Mouse (Mus musculus) ovary, adult 18-20 months (tissue): ENCODE results near the gene Esp36.
"Not testable (repeated sequence)": the region's sequence is repeated elsewhere in the genome, so short reads cannot be mapped to it uniquely, and the experiment has no call there.

Experiments
- DNase-seq: peaks from one replicate; pipeline ENCODE4 v3.0.0; 2022; ENCODE audit warnings: low spot score, mixed read lengths

Esp36 gene

DNA sequence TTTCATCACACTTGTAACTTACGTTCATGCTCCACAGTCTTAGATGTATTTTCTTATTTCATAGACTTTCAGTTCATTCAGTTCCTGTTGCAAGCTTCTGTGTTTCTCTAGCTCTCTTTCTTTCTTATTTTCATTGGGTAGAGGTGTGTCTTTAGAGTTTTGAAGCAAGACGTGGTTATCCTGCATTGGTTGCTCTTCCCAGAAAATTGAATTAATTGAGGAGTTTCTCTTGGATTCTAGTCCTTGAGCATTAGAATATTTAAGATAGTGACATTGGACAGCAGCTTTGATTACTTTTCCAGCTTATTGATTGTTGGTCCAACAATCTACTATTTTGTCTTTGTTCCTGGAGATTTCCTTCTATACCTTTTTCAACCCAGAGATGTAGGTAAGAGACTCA lies at the start of gene Esp36:
Esp36 (minus strand) TSS at position 101 of the 400 bp plus-strand sequence.
- no peak for DNase-seq

DNA sequence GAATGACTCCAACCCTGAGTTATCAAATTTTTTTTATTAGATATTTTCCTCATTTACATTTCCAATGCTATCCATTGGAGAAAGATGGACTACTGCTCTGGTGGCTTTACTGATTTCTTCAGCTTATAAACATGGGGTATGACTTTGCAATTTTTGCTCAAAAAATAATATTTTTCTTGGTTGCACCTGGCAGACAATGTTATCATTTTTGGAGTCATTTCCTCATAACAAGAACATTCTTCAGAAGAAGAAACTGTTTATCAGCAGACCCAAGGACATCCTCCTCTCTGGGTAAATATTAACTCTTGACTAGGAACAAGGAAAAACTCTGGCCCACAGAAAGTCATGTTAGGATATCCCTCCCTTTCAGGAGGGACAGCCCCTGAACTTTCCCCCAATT lies 36.2 kb upstream of the Esp36 start:
- not testable (repeated sequence) for DNase-seq

- no peak for DNase-seq
These were observed 30.7 kb upstream of the Esp36 start for GRCm38 (mm10) chr17:38450688-38451087.

- peak; percentile 2 for DNase-seq
These were observed 13.8 kb downstream of the Esp36 start for GRCm38 (mm10) chr17:38406135-38406534.

DNA sequence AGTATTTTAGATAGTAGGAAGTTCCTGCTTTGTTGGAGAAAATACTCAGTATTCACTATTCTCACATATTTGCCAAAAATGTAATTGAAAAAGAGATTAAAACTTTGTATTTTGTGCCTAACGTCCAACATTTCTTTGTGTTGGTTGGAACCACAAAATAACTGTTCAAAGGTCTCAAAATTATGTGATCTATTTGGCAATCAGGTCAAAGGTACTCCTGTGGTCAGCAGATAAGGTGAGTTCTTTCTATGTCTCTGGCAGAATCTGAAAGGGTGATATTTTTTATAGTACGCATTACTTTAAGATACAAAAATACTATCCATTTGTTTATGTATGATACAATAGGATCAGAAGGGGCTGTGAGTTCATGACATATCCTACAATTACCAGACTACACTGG lies 28.2 kb downstream of the Esp36 start:
- DNase-seq, result no peak
